Mouse (Mus musculus): ENCODE results near the gene Etv3. TPM values are rescaled to one million over a fixed set of nuclear protein-coding genes. Genes with fewer than 3 reads are reported as not detected.

The Etv3 gene
- polyA plus RNA-seq (2015; fragmentation: Nextera tagmentation; extraction: Ambion mirVana), result 4.9 and 6.7 TPM in 2 replicates

GRCm38 (mm10) chr3:87525043-87525836 is at the start of gene Etv3:
TSS of gene Etv3 (plus strand) at chr3:87525407.

Other genes starting within 250 kb of the Etv3 start
- gene Cd5l, start 167.5 kb upstream of the Etv3 start, polyA plus RNA-seq (2015; fragmentation: Nextera tagmentation; extraction: Ambion mirVana), result 1.2 and 1.6 TPM in 2 replicates
- 2.2 and 2.8 TPM in 2 replicates for gene Fcrl1, start 149.0 kb upstream of the Etv3 start, polyA plus RNA-seq (2015; fragmentation: Nextera tagmentation; extraction: Ambion mirVana)
- gene Fcrl5, start 89.6 kb upstream of the Etv3 start, polyA plus RNA-seq (2015; fragmentation: Nextera tagmentation; extraction: Ambion mirVana), result not detected in 2 replicates
- gene Arhgef11, start 92.2 kb downstream of the Etv3 start, polyA plus RNA-seq (2015; fragmentation: Nextera tagmentation; extraction: Ambion mirVana), result 2.9 and 4.3 TPM in 2 replicates
- gene Lrrc71, start 223.2 kb downstream of the Etv3 start, polyA plus RNA-seq (2015; fragmentation: Nextera tagmentation; extraction: Ambion mirVana), result 0.17 and 0.23 TPM in 2 replicates

Measured in spleen, postnatal 0 days (tissue).